Mouse (Mus musculus): ENCODE measurements at regions not wholly inside any gene's neighbourhood (a gene's known extent, or its start where the extent isn't known, plus 50 kb on each side); places are given as distances from the start of the nearest gene placed in this dataset.
A peak's percentile ranks its signal among the peaks of the same experiment; 100 is the strongest.

GRCm38 (mm10) chr7:77966658-77967057 is 771.2 kb downstream of the Ntrk3 start:
- DNase-seq (ENCODE audit: low spot score) = peak; percentile 35

- no peak for DNase-seq (ENCODE audit: low spot score)
Measured at GRCm38 (mm10) chr7:77933366-77933765, 804.4 kb downstream of the Ntrk3 start.

GRCm38 (mm10) chr7:77928479-77929467 is 809.0 kb downstream of the Ntrk3 start:
- DNase-seq (ENCODE audit: low spot score) = no peak

- no peak for DNase-seq (ENCODE audit: low spot score)
Measured at GRCm38 (mm10) chr7:77899231-77899630, 838.6 kb downstream of the Ntrk3 start.

- DNase-seq (ENCODE audit: low spot score) = no peak
Measured at GRCm38 (mm10) chr7:77888543-77888942, 849.3 kb downstream of the Ntrk3 start.

- no peak for DNase-seq (ENCODE audit: low spot score)
Measured at GRCm38 (mm10) chr7:77882605-77883354, 855.0 kb downstream of the Ntrk3 start.

- no peak for DNase-seq (ENCODE audit: low spot score)
Measured at GRCm38 (mm10) chr7:77867518-77867917, 870.3 kb downstream of the Ntrk3 start.

- no peak for DNase-seq (ENCODE audit: low spot score)
Measured at GRCm38 (mm10) chr7:77861841-77862240, 876.0 kb downstream of the Ntrk3 start.

GRCm38 (mm10) chr7:77858436-77858835 is 879.4 kb downstream of the Ntrk3 start:
- no peak for DNase-seq (ENCODE audit: low spot score)

GRCm38 (mm10) chr7:77857979-77858378 is 879.8 kb downstream of the Ntrk3 start:
- DNase-seq (ENCODE audit: low spot score) = no peak

- peak; percentile 28 for DNase-seq (ENCODE audit: low spot score)
Measured at GRCm38 (mm10) chr7:77855653-77856239, 882.1 kb downstream of the Ntrk3 start.

- DNase-seq (ENCODE audit: low spot score) = peak; percentile 23
Measured at GRCm38 (mm10) chr7:77855077-77855476, 882.7 kb downstream of the Ntrk3 start.

- no peak for DNase-seq (ENCODE audit: low spot score)
Measured at GRCm38 (mm10) chr7:77824261-77824959, 913.4 kb downstream of the Ntrk3 start.

- no peak for DNase-seq (ENCODE audit: low spot score)
Measured at GRCm38 (mm10) chr7:77812052-77812903, 925.5 kb downstream of the Ntrk3 start.

GRCm38 (mm10) chr7:77786801-77787200 is 951.0 kb downstream of the Ntrk3 start:
- no peak for DNase-seq (ENCODE audit: low spot score)

GRCm38 (mm10) chr7:77771711-77772449 is 965.9 kb downstream of the Ntrk3 start:
- peak; percentile 62 for DNase-seq (ENCODE audit: low spot score)

GRCm38 (mm10) chr7:77738996-77739765 is 998.6 kb downstream of the Ntrk3 start:
- DNase-seq (ENCODE audit: low spot score) = no peak
